Mouse (Mus musculus) large intestine, adult 2 months (tissue): Measurements from ENCODE around the gene Gm3045. TPM values are rescaled to one million over a fixed set of nuclear protein-coding genes. Genes with fewer than 3 reads are reported as not detected.

ENCODE experiments used
- DNase-seq: peaks from one replicate; pipeline ENCODE4 v3.0.0-alpha.2; 2012; ENCODE audit warnings: low read depth, low spot score
- WGBS: fragments of 180-500 bp; shearing (Covaris S2); methylation state at CpG from one replicate; pipeline ENCODE4 v1.1.7; 2018; 5-methylcytosine and 5-hydroxymethylcytosine counted together
- polyA plus RNA-seq: library from polyadenylated mRNA; depleted of rRNA; stranded (reverse); fragments of >200 nt; gene quantifications from 2 replicates; pipeline ENCODE4 v1.2.3, GENCODE M21; 2012; rRNA removed

Gene Gm3045
- polyA plus RNA-seq, 1 experiment, result not detected

- DNase-seq, result no peak
- WGBS, result 39% methylated on average over 6 of the region's 6 CpGs
Observed at GRCm38 (mm10) chr13:56477271-56477670, 50.9 kb downstream of the Gm3045 start.

- WGBS, result 79% methylated on average over 6 of the region's 6 CpGs
- DNase-seq, result no peak
Observed at GRCm38 (mm10) chr13:56478027-56478426, 51.6 kb downstream of the Gm3045 start.

GRCm38 (mm10) chr13:56482146-56482545 lies 55.8 kb downstream of the Gm3045 start, which contains the start of gene Il9:
Gene Il9, minus strand, starts transcription at chr13:56482246.
- no peak for DNase-seq
- 75% methylated on average over 3 of the region's 3 CpGs for WGBS

Other genes with a start within 250 kb of the Gm3045 start
- gene Tifab, start 247.7 kb upstream of the Gm3045 start, polyA plus RNA-seq, result 7.0 and 8.8 TPM in 2 replicates
- gene Neurog1, start 174.4 kb upstream of the Gm3045 start, polyA plus RNA-seq, result not detected in 2 replicates
- 29.8 and 35.6 TPM in 2 replicates for gene Cxcl14, start 130.0 kb upstream of the Gm3045 start, polyA plus RNA-seq
- gene Slc25a48, start 11.8 kb downstream of the Gm3045 start, polyA plus RNA-seq, result 1.5 and 21.9 TPM in 2 replicates
- not detected in 2 replicates for gene Il9, start 55.7 kb downstream of the Gm3045 start, polyA plus RNA-seq
- gene Fbxl21, start 95.9 kb downstream of the Gm3045 start, polyA plus RNA-seq, result 1.7 TPM in 2 replicates
- gene Lect2, start 121.9 kb downstream of the Gm3045 start, polyA plus RNA-seq, result 0.74 and 1.7 TPM in 2 replicates
- 147 and 219 TPM in 2 replicates for gene Tgfbi, start 182.9 kb downstream of the Gm3045 start, polyA plus RNA-seq